Mouse (Mus musculus): ENCODE data around the gene Fam98a.

Fam98a gene

DNA sequence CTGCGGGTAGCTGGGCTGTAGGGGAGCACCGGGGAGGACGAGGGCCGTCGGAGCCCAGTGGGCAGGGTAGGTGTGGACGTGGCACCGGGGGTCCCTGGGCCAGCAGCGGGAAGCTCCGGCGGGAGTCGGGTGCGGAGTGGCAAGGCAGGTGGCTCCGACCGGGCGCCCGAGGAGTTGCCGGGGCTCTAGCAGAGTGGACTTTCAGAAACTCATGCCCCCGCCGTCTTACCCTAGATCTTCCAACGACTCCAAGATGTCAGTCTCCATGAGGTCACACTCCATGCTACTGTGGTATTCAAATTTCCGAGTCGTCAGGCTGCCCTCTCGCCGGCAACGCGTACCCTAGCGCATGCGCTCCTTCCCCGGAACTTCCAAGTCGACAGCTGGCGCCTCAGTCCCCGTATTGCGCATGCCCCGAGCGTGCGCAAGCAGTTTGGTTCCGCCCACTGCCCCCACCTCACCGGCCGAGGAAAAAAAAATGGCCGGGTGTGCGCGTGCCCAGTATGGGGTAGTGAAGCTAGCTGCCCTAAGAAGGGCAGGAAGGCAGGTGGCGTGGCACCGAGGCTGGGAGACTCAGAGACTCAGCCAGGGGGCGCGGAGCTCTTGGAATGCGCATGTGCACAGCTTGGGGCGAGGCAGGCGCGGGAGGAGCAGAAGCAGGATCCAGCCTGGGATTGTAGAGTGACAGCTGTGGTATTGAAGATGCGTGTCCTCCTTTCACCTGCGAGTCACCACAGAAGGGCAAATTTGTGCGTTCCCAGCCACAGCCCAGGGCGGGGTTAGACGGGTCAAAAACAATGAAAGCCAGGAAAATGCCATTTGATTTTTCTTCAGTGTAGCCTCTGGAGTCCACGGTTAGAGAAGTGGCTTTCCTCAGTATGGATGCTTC lies at the start of gene Fam98a:
Gene Fam98a, minus strand, starts transcription at position 435 of the 889 bp plus-strand sequence.
- peak; percentile 99 for DNase-seq (ENCODE audit: low read depth, low spot score)

DNA sequence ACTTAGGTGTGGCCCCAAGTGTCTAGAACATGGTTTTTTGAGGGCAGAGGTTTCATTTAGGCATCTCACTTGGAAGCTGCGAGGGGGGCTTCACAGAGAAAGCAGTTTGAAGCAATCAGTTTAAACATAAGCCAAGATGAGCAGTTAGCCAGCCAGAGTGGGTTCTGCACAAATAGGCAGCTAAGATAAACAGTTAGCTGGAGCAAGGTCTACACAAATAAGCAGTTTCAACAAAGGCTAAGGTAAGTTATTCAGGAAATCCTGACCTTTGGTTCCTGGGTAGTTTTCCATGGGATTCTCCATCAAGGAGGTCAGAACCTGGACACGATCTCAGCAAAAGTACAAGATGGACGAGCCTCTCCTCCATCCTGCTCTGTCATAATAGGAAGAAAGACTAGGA lies 46.9 kb upstream of the Fam98a start:
- DNase-seq (ENCODE audit: low read depth, low spot score): no peak

DNA sequence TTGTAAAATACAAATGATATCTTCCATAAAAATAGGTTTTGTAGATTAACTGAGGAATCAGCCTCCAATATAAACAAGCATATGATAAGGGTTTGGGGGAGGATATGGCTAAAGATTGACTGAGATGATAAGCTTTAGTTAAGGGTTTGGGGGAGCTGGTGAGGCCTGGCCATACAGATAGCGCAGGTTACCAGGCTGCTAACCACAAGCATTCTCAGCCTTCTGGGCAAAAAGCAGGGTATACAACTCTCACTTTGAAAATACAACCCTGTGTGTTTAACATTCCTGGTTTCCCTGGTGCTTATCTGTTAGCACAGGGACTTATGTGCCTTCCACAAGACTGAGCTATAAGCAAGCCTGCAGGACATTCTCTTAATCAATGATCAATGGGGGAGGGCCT lies 31.0 kb upstream of the Fam98a start:
- DNase-seq (ENCODE audit: low read depth, low spot score): no peak

DNA sequence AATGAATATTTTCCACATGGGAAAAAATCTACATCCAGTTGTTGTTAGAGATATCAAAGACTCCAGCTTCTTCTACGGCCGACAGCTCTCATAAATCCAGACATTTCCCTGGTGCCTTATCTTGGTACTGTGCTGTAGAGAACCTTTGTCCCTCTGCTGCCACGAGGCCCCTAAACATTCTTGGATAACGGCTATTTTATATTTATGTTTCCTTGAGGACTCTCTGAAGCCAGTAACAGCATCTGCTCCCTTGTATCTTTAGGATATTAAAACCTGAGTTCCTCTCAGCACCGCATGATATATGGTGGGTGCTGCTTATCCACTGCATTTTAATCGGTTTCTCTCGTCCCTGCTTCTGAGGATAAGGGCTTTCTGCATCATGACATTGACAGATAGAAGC lies 23.9 kb upstream of the Fam98a start:
- no peak for DNase-seq (ENCODE audit: low read depth, low spot score)

DNA sequence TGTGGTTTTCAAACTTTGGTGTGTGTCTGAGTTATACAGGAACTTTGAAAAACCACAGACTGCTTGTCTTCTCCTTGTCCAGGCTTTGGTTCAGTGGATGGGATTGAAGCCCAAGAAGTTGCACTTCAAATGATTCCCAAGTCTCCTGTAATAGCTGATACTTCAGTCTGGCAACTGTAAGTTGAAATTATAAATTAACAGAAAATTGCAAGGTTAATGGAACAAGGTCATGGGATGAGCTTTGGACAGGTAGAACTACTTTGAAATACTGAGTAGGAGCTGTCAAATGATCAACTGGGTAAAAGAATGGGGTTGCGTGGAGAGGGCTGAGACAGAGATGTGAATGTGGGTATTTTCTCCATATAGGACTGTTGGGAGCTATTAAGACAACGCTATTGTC lies 6.3 kb upstream of the Fam98a start:
- DNase-seq (ENCODE audit: low read depth, low spot score): no peak

DNA sequence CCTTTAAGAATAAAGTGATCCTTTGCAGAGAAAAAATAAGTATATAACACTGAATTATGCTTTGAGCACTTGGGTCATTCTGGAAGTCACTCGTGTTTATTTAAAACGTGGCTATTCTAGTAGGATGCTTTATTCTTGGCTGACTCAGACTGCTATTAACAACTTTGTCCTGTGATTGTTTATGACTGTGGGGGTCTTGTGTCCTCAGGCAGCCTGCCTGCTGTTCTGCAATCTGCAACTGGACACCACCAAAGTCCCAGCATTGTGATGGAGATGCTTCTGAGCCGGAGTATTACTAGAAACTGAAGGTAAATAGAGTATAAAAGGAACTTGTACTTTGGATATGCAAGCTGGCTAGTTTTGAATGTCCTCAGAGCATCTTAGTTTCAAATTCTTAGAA lies 5.3 kb upstream of the Fam98a start:
- no peak for DNase-seq (ENCODE audit: low read depth, low spot score)

DNA sequence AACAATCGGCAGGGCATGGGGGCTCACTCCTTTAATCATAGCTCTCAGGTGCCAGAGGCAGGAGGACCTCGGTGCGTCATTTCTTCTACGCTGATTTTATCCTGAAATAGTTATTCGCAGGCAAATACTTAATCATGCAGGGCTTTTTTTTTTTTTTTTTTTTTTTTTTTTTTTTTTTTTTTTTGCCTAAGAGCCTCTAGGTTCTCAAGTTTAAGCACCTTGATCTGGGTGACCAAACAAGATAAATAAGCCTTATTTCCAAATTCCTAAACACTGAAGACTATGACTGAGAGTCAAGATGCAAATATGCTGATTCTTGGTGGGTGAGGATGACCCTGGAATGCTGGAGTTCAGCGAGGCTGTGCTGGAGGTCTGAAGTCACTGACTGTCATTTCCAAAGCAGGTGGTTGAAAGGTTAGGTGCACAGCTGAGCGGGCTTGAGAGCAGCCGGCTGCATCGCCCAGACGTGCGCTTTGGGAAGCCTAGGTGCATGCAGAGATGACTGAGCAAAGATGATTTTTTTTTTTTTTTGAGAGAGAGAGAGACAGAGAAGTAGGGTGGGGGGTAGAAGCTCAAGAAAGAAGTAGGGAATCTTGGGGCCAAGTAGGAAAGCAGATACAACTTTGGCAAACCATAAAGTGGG lies 854 bp downstream of the Fam98a start:
- peak; percentile 16 for DNase-seq (ENCODE audit: low read depth, low spot score)

DNA sequence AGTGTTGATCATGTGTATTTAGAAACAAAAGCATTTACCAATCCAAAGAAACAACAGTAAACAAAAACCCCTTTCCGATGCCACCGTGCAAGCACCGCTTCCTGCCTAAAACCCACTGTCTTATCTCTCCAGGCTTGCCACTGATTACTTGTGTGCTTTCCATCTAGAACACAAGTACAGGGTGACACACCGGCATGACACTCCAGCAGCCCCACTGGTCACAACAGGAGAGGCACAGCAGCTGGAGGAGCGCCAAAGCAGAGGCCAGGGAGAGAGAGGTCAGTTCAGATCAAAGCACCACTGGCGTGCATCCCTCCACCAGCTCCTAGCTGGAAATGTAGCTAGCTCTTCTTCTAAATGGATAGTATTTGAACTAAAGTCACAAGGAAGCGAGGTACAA lies 7.5 kb downstream of the Fam98a start:
- DNase-seq (ENCODE audit: low read depth, low spot score): no peak

DNA sequence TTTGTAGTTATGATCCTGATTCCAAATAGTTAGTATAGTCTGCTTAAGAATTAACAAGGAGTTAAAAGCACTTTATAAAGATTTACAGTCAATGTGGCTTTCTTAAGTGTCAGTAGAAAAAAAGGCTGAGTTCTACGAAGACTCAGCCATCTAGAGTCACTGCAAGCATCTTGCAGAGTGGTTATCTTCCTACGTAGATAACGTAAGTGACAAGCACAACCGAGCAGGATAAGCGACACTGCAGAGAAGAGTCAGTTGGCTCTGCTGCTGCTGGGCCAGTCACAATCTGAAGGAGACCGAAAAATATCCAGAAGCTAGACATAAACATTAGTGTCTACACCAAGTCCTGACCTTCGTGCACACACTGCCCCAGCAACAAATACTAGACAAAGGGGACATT lies 8.3 kb downstream of the Fam98a start:
- no peak for DNase-seq (ENCODE audit: low read depth, low spot score)

DNA sequence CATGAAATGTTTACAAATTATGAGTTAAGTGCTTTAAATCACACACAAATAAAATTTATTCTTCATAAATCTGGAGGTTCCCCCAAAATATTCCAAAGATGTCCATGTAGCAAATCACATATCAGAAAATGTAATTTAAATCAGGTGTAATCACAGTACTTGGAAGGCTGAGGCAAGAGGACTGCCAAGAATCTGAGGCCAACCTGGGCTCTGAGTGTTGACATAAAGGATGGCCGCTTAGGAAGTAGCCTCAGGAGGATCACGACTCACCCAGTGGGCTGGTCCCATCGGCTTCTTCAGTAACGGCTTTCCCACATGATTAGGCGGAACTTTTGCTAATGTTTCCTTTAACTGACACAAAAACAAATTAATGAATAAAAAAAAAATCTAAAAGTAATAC lies 11.9 kb downstream of the Fam98a start:
- no peak for DNase-seq (ENCODE audit: low read depth, low spot score)

DNA sequence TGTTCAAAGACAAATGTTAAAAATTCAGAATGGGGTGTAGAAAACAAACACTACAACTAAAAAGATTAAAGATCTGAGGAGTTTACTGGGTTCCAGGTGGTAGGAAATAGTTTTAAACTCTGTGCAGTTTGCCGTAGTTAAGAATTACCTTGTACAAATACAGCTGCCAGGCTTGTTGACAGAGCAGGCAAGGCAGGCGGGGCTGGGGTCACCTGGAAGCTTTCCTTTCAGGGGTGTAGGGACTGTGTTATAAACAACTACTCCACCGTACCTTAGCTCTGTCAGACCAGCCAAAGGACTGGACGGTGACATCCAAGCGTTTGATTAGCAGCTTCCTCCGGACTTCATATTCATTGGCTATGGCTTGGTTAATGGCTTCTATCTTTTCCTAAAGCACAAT lies 12.6 kb downstream of the Fam98a start:
- DNase-seq (ENCODE audit: low read depth, low spot score): no peak

DNA sequence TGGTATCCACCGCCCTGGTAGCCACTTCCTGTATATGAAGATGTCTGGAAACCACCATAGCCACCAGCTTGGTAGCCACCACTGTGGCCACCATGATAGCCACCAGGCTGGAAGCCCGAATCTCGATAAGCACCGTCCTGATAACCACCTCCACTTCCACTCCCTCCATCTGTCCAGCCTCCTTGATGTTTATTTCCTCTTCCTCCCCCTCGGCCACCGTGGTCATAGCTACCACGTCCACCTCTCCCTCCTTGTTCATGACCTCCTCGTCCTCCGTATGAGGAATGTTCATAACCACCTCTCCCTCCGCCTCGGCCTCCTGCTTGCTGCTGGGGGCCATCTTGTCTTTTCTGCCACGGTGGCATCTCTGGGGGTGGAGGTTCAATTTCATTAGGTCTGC lies 13.3 kb downstream of the Fam98a start:
- no peak for DNase-seq (ENCODE audit: low read depth, low spot score)

DNA sequence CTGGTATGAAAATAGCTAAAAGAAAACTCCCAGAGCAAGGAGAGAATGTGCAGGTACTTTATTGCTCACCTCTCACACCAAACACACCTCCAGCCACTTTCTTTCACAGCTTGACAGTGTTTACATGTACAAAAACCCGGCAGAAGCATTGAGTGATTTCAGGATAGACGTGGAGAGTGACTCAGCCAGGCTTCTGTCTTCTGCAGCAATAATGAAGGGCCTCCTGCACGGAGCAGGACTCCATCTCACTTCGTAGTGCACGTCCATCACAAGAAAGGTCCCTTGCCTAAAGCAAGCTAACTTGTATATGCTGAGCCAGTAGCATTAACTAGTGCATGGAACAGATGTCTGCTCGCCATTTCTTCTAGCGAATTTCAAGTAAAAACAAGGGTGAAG lies 14.7 kb downstream of the Fam98a start:
- DNase-seq (ENCODE audit: low read depth, low spot score): no peak

DNA sequence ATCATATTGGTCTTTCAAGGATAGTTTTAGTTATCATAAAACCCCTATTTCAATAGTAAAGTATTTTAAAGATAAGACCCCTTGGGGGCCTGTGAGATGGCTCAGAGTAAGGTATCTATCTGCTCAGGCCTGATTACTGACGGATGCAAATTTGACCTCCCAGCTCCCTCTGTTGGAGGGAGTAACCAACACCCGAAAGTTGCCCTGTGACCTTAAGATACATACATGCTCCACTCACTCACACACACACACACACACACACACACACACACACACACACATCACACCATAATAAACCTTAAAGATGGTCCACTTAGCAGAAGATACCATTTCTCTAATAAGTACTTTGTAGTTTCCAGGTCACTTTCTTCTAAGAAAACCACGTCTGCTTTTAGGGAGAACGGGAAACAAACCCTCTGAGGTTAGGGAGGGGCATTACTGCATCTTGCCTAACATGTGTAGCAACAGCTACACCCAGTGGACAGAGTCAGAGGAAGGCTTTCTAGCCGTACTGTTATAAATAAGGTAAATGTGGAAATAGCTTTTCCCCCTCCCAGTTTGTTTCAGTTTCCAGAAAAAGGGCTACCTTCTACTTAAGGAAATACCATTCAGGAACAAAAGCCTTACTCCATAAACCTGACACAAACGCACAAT lies 15.2 kb downstream of the Fam98a start:
- DNase-seq (ENCODE audit: low read depth, low spot score): no peak

DNA sequence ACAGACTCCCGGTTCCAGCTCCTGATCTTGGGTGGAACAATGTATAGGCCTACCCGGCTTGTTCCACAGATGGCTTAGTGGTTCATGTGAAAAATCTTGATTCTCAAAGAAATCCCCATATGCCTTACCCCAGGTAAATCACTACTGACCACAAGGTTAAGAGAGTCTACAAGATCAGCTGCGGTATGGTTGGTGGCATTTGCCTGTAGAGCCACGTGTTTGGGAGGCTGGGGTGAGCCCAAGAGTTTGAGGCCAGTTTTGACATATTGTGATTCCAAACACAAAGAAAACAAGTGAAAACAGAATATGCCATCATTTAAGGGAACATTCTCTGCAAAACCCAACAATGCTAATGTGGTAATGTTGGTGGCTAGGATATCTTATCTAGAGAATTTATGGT lies 16.1 kb downstream of the Fam98a start:
- DNase-seq (ENCODE audit: low read depth, low spot score): no peak

DNA sequence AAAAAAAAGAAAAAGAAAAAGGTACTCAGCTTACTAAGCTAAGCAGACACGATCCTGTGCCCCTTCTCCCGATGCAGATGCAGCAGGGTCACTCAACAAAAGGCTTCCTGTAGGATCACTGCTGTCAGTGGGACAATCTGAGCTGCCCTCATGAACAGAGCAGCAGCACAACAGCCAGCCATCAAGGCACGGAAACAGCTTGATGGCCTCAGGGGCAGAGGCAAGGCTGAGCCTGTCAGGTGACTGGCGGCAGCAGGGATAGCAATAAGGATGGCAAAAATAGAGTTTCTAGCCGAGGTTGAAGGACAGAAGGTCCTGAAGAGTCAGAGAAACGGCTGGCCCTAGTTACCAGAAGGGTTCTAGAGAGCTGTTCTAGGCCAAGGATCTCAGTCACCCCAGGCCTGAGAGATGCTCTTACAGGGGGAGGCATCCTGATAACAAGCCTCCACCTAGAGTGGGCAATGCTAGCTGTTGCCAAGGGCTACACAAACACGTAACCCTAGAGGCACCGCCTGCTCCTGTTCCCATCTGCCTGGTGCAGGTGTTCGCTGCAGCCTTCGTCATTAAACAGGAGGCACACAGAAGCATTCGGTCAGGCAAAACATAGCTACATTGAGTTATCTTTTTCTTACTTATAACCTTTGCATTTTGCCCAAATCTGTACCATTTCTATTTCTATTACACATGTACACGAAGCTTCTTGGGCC lies 17.3 kb downstream of the Fam98a start:
- DNase-seq (ENCODE audit: low read depth, low spot score): no peak

DNA sequence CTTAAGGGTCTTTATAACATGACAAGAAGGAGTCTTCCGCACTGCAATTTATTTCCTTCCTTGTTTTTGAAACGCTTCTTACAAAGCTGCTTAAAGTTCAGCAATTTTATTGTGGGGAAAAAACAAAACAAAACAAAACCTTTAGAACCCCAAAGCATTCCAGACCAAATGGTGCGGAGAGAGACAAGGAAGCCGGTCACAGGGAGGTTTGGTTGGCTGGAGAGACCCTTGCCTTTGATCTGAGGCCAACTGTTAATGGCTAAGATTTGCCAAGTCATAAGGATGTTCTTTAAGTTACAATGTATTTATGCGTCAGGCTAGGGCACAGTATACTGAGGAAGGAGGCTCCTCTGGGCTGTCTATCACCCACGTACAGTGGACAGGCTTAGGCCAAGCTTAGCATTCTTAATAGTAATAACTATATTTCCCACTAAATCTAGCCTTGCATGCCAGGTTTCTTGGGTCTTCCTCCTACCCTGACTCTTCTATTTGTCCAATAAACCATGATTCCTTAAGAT lies 19.2 kb downstream of the Fam98a start:
- DNase-seq (ENCODE audit: low read depth, low spot score): no peak

DNA sequence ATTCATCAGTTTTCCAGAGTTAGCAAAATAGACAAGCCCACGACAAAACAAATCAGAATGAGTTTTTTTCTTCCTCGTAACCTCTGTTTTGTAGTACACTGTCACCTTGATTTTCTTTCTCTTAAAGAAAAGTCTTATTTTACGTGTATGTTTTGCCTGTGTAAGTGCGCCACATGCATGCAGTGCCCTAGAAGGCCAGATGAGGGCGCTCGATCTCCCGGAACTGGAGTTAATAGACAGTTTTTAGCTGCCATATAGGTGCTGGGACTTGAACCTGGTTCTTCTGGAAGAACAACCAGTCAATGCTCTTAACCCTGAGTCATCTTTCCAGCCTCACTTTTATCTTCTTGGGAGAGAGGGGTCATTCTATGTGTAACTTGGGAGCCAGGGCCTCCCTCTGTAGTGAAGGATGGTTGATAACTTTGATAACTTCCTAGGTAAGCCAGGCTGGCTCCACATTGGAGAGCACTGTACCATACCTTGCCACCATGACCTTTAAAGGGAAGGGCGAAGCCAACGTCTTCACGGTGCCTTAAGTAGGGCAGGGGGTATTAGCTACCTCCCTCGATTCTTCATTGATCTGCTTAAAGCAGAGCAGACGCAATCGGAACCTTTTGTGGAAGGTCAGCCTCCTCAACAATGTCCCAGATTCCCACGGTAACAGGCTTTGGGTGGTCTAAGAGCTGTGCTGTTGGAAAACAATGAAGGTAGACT lies 22.4 kb downstream of the Fam98a start:
- DNase-seq (ENCODE audit: low read depth, low spot score): no peak

DNA sequence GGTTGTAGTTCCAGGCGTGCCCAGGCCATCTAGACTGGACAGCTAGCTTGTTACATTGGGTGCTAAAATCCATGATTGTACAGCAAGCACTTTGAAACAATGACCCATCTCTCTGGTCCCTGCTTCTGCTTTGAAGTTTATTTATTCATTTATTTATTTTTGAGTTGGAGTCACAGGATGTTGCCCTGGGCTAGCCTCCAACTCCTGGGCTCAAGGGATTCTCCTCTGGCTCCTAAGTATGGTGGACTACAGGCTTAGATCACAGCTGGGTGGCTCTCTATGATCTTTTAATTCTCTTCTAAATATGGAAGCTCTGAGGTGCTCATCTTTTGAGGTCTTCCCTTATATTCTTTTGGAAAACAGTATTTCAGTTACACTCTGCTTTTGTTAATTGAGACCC lies 25.3 kb downstream of the Fam98a start:
- no peak for DNase-seq (ENCODE audit: low read depth, low spot score)

DNA sequence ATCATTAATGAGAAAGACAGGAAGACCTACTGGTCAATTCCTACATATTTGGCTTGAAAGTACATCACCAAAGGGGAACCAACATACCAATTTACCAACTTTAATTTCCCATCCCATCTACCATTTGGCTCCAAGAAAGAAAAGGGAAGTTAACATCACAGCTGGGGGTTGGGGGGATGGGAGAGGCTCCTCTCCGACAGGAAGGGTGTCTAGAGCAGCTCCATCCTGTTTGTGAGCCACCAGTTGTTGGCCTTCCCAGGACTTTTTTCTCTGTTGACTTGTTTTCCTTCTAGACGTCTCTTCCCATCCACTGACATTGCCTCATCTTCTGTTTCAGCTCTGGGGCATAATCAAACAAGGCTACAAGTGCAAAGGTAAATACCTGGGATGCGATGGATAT lies 27.9 kb downstream of the Fam98a start:
- DNase-seq (ENCODE audit: low read depth, low spot score): no peak

DNA sequence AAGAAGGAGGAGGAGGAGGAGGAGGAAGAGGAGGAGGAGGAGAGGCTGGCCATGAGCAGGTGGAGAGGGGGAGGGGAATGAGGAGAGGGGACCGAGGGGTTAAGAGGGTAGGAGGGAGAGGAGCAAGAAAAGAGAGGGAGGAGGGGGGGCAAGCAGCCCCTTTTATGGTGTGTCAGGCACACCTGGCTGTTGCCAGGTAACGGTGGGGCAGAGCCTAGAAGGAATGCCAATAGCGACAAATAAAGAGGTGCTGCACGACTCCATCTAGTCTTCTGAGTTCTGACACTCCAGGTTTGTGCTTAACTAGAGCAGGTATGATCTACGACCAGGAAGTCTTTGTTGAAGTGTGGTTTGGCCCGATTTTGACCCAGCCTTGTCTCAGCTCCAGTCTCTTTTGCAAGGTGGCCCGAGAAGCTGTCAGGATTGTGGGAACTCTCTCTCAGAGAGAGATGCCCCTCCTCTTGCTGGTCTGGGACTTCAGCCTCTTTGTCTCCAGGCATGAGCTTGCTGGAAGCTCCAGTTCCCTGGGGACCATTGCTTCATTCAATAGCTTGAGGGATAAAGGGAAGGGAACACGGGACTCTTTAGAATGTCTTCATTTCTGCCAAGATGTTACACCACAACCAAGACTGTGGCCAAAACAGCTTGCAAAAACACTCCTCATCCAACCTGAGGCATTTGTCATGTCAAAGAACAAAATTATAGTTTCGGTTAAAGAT lies 29.2 kb downstream of the Fam98a start:
- no peak for DNase-seq (ENCODE audit: low read depth, low spot score)

Data from forelimb bud, embryonic 11.5 days (tissue).